Mouse (Mus musculus): ENCODE measurements around the gene Crybg1. TPM values are rescaled to one million over a fixed set of nuclear protein-coding genes. Genes with fewer than 3 reads are reported as not detected.
A peak's percentile ranks its signal among the peaks of the same experiment; 100 is the strongest.

Crybg1 gene
- total and polyA plus RNA-seq, 3 experiments: 3.9 to 6.6 (median 5.2) TPM

DNA sequence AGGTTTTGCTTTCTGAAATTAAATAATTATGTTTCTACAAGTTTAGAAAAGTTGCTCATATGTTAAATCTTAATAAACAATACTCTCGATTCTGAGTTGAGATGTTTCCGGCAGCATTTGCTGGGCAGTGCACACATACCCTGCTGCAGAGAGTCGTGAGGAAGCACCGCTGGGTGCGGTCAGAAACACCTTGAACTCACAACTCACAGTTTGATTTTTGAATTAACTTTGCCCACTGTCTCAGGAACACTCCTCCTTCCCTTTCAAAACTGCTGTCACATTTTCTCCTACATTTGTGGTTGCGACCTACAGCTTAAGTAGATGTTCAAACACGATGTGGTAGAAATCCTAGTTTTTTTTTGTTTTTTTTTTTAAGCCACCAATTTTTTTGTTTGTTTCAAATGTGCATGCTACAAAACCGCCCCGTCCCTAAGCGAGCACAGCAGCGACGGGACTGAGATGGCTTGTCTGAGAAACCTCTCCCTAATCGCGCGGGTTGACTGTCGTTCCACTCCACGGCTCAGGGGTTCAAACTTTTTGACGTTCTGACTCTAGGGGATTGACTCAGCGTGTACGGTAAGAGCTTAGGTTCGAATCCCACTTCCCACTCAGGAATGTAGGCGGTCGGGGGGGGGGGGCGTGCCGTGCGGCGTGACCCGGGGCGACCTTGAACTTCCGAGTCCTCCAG, 247.6 kb downstream of the Crybg1 start:
- H3K27ac ChIP-seq (ENCODE audit: insufficient read depth, low read depth): peak overlapping the region; percentile 93
- peak; percentile 84 for DNase-seq (ENCODE audit: extremely low read depth)
- H3K27me3 ChIP-seq (replicated peaks): no peaks in the 10 kb centered on the region
- H3K4me1 ChIP-seq (ENCODE audit: control insufficient read depth in 1 of 2, insufficient read depth in 2 of 2): peaks cover 17 to 53% of the 10 kb centered on the region in 2 experiments
- peak overlapping the region; percentile 9; the same call in 1 of the 2 replicates for H3K4me2 ChIP-seq (ENCODE audit: insufficient read depth, low read depth, poor library complexity, severe bottlenecking)
- no peaks in the 10 kb centered on the region for H3K9me3 ChIP-seq (replicated peaks; ENCODE audit: low read length)
- dilution Hi-C loops (cut with MboI; ENCODE audit: extremely low pct_ligation_motif_present, extremely low pct_unique_long_range_greater_than_20kb, low sequenced_read_pairs) (no loop called here), in situ Hi-C loops (cut with MboI; ENCODE audit: low pct_ligation_motif_present, low pct_unique_long_range_greater_than_20kb, low sequenced_read_pairs) (no loop called here)
- peaks cover 3 to 21% of the 10 kb centered on the region in 2 experiments for H3K36me3 ChIP-seq (replicated peaks in 1 of 2; ENCODE audit: control insufficient read depth in 1 of 2, insufficient read depth in 1 of 2, low read length in 1 of 2)
- H3K79me2 ChIP-seq (replicated peaks; ENCODE audit: control insufficient read depth, extremely low read depth, insufficient read depth, poor library complexity, severe bottlenecking): peaks cover 59% of the 10 kb centered on the region
- TF ChIP-seq PAX5 (IDR thresholded peaks at IDR 0.05; ENCODE audit: low read length): no peak
- peak; percentile 59; the same call in 1 of the 2 replicates for TF ChIP-seq POLR2A (IDR thresholded peaks at IDR 0.05; ENCODE audit: low read depth, low read length)
- peak; percentile 86; the same call in 1 of the 2 replicates for TF ChIP-seq SIN3A (IDR thresholded peaks at IDR 0.05; ENCODE audit: low read length)
- TF ChIP-seq EP300 (IDR thresholded peaks at IDR 0.05; ENCODE audit: low read length): no peak; the same call in 1 of the 2 replicates
- no peak for TF ChIP-seq USF1 (IDR thresholded peaks at IDR 0.05; ENCODE audit: low read depth, low read length)
- no peak for TF ChIP-seq ZC3H11A (IDR thresholded peaks at IDR 0.05; ENCODE audit: low read depth, low read length)
- TF ChIP-seq MAZ (IDR thresholded peaks at IDR 0.05; ENCODE audit: low read depth, low read length): peak; percentile 20; the same call in 1 of the 2 replicates
- 0 out of 2 replicates have a peak, but pooled peaks have one; percentile 45 for TF ChIP-seq NELFE (IDR thresholded peaks at IDR 0.05; ENCODE audit: low read depth, low read length)
- 0 out of 2 replicates have a peak, but pooled peaks have one; percentile 39 for TF ChIP-seq MAX (IDR thresholded peaks at IDR 0.05; ENCODE audit: low read length)
- no peak for TF ChIP-seq ZKSCAN1 (IDR thresholded peaks at IDR 0.05; ENCODE audit: borderline replicate concordance, low read depth, low read length)
- TF ChIP-seq NRF1 (IDR thresholded peaks at IDR 0.05; ENCODE audit: low read depth, low read length): no peak
- peak; percentile 16; the same call in 1 of the 2 replicates for TF ChIP-seq TCF12 (IDR thresholded peaks at IDR 0.05; ENCODE audit: low read depth, low read length)
- no peak for TF ChIP-seq RAD21 (IDR thresholded peaks at IDR 0.05; ENCODE audit: low read depth, low read length)
- TF ChIP-seq ELF1 (IDR thresholded peaks at IDR 0.05; ENCODE audit: low read depth, low read length): no peak
- TF ChIP-seq TBP (conservative IDR thresholded peaks at IDR 0.05; ENCODE audit: low read depth, low read length): peak; percentile 43; the same call in 1 of the 2 replicates
- TF ChIP-seq MXI1 (IDR thresholded peaks at IDR 0.05; ENCODE audit: low read depth, low read length): no peak
- peak; percentile 55; the same call in 1 of the 2 replicates for TF ChIP-seq ZNF384 (IDR thresholded peaks at IDR 0.05; ENCODE audit: low read depth, low read length)
- 0 out of 2 replicates have a peak, but pooled peaks have one; percentile 4 for TF ChIP-seq ETS1 (conservative IDR thresholded peaks at IDR 0.05; ENCODE audit: low read depth, low read length)
- no peak for TF ChIP-seq USF2 (conservative IDR thresholded peaks at IDR 0.05; ENCODE audit: low read depth, low read length)
- no peak for TF ChIP-seq MAFK (IDR thresholded peaks at IDR 0.05; ENCODE audit: insufficient replicate concordance, low read length)
- no peak for TF ChIP-seq E2F4 (IDR thresholded peaks at IDR 0.05; ENCODE audit: insufficient replicate concordance, low read depth, low read length)
- TF ChIP-seq CHD1 (IDR thresholded peaks at IDR 0.05; ENCODE audit: low read depth, low read length): peak; percentile 66
- TF ChIP-seq ZMIZ1 (IDR thresholded peaks at IDR 0.05; ENCODE audit: low read depth, low read length): no peak
- TF ChIP-seq HCFC1 (IDR thresholded peaks at IDR 0.05; ENCODE audit: low read depth, low read length): no peak
- TF ChIP-seq POLR2AphosphoS2 (IDR thresholded peaks at IDR 0.05; ENCODE audit: low read depth, low read length): no peak
- no peak for TF ChIP-seq GABPA (IDR thresholded peaks at IDR 0.05; ENCODE audit: insufficient replicate concordance, low read depth, low read length)
- TF ChIP-seq UBTF (IDR thresholded peaks at IDR 0.05; ENCODE audit: low read depth, low read length): peak; percentile 52; the same call in 1 of the 2 replicates
- TF ChIP-seq RCOR1 (conservative IDR thresholded peaks at IDR 0.05; ENCODE audit: low read depth, low read length): 0 out of 2 replicates have a peak, but pooled peaks have one; percentile 14
- TF ChIP-seq MEF2A (IDR thresholded peaks at IDR 0.05; ENCODE audit: borderline replicate concordance, low read depth, low read length): peak; percentile 53; the same call in 1 of the 2 replicates
- TF ChIP-seq CTCF (conservative IDR thresholded peaks at IDR 0.05 in 1 of 2, IDR thresholded peaks at IDR 0.05 in 1 of 2; ENCODE audit: low read depth in 2 of 2, low read length in 2 of 2): no peak
- no peak for TF ChIP-seq KAT2A (IDR thresholded peaks at IDR 0.05; ENCODE audit: insufficient replicate concordance, low read length)
- TF ChIP-seq MYC (IDR thresholded peaks at IDR 0.05; ENCODE audit: low read depth, low read length): peak; percentile 51; the same call in 1 of the 2 replicates
- 0 out of 2 replicates have a peak, but pooled peaks have one; percentile 21 for TF ChIP-seq CHD2 (IDR thresholded peaks at IDR 0.05; ENCODE audit: low read length)
- TF ChIP-seq IRF4 (IDR thresholded peaks at IDR 0.05; ENCODE audit: low read depth, low read length): no peak
- no peak; the same call in none of the 2 replicates for TF ChIP-seq BHLHE40 (IDR thresholded peaks at IDR 0.05; ENCODE audit: low read depth, low read length)
- no peak for TF ChIP-seq SMC3 (IDR thresholded peaks at IDR 0.05; ENCODE audit: low read depth, low read length)
- no peak for TF ChIP-seq JUN (IDR thresholded peaks at IDR 0.05; ENCODE audit: insufficient read depth, low read depth, low read length)
- no peak for TF ChIP-seq JUND (conservative IDR thresholded peaks at IDR 0.05; ENCODE audit: low read depth, low read length)
- peak overlapping the region; percentile 77 to 81 (median 79) for H3K4me3 ChIP-seq (replicated peaks in 1 of 3; ENCODE audit: low read depth in 2 of 3, low read length in 2 of 3, poor library complexity in 1 of 3)
- peak overlapping the region; percentile 95 for H3K9ac ChIP-seq (ENCODE audit: insufficient read depth, low read depth)
